Mouse (Mus musculus) limb, embryonic 14.5 days (tissue): Measurements from ENCODE around the gene Sema4g. TPM values are rescaled to one million over a fixed set of nuclear protein-coding genes. Genes with fewer than 3 reads are reported as not detected.

Experiments used
- ATAC-seq: fragments of 200-750 bp; cut with Nextera tagmentation; 2 replicates; pipeline ENCODE4 v1.8.0; 2017; ENCODE audit warnings: low read depth, moderate number of reproducible peaks, moderate TSS enrichment; ENCODE audit not compliant: low FRiP score
- DNase-seq: peaks from one replicate; pipeline ENCODE4 v3.0.0-alpha.2; 2015; ENCODE audit warnings: low spot score
- H3K27ac ChIP-seq: fragments of 300-500 bp; sonication (generic); replicated peaks from 2 replicates; pipeline ENCODE4 v1.5.1; 2014; ENCODE audit warnings: low read depth, mild to moderate bottlenecking, low read length, moderate library complexity, mixed read lengths
- H3K27me3 ChIP-seq: fragments of 300-500 bp; sonication (generic); 2 replicates; pipeline ENCODE4 v1.6.1; 2014; ENCODE audit warnings: low read length, mixed read lengths; ENCODE audit not compliant: control insufficient read depth, insufficient read depth
- H3K36me3 ChIP-seq: fragments of 300-500 bp; sonication (generic); 2 replicates; pipeline ENCODE4 v1.6.1; 2014; ENCODE audit warnings: mild to moderate bottlenecking, low read length, moderate library complexity, mixed read lengths; ENCODE audit not compliant: control insufficient read depth, insufficient read depth
- H3K4me1 ChIP-seq: fragments of 300-500 bp; sonication (generic); 2 replicates; pipeline ENCODE4 v1.6.1; 2014; ENCODE audit warnings: antibody characterized with exemption, low read length, mixed read lengths; ENCODE audit not compliant: control insufficient read depth, insufficient read depth
- H3K4me2 ChIP-seq: fragments of 300-500 bp; sonication (generic); replicated peaks from 2 replicates; pipeline ENCODE4 v1.6.1; 2014; ENCODE audit warnings: low read depth, mild to moderate bottlenecking, low read length, moderate library complexity; ENCODE audit not compliant: severe bottlenecking
- H3K4me3 ChIP-seq: fragments of 300-500 bp; sonication (generic); replicated peaks from 2 replicates; pipeline ENCODE4 v1.5.1; 2014; ENCODE audit warnings: low read length
- H3K9ac ChIP-seq: fragments of 300-500 bp; sonication (generic); 2 replicates; pipeline ENCODE4 v1.6.1; 2014; ENCODE audit warnings: mild to moderate bottlenecking, low read depth, low read length, moderate library complexity; ENCODE audit not compliant: severe bottlenecking
- H3K9me3 ChIP-seq: fragments of 300-500 bp; sonication (generic); 2 replicates; pipeline ENCODE4 v1.6.1; 2016; ENCODE audit warnings: low read length; ENCODE audit not compliant: control insufficient read depth
- POLR2A ChIP-seq: fragments of 200-500 bp; IDR thresholded peaks from 2 replicates; pipeline ENCODE4 v1.8.0; 2012; ENCODE audit warnings: inconsistent platforms, mild to moderate bottlenecking, moderate library complexity, borderline replicate concordance; ENCODE audit not compliant: insufficient read depth, insufficient read length; ENCODE audit errors: extremely low read depth
- WGBS: fragments of 180-500 bp; shearing (Covaris S2); extraction: QIAGEN DNeasy Blood & Tissue Kit; methylation state at CpG from one replicate; pipeline ENCODE4 v1.1.7; 2014; 5-methylcytosine and 5-hydroxymethylcytosine counted together
- polyA plus RNA-seq, 2 experiments: library from polyadenylated mRNA; depleted of rRNA in 1 of 2; stranded (reverse) in 1 of 2; unstranded in 1 of 2; fragments of >200 nt; fragmentation: Nextera tagmentation in 1 of 2; extraction: Ambion mirVana in 1 of 2; gene quantifications; 2 replicates each; pipeline versions ENCODE4 v1.2.1 to v1.2.3; 2012 to 2014

Sema4g gene
- polyA plus RNA-seq, 2 experiments = 5.4 to 61.3 TPM

DNA sequence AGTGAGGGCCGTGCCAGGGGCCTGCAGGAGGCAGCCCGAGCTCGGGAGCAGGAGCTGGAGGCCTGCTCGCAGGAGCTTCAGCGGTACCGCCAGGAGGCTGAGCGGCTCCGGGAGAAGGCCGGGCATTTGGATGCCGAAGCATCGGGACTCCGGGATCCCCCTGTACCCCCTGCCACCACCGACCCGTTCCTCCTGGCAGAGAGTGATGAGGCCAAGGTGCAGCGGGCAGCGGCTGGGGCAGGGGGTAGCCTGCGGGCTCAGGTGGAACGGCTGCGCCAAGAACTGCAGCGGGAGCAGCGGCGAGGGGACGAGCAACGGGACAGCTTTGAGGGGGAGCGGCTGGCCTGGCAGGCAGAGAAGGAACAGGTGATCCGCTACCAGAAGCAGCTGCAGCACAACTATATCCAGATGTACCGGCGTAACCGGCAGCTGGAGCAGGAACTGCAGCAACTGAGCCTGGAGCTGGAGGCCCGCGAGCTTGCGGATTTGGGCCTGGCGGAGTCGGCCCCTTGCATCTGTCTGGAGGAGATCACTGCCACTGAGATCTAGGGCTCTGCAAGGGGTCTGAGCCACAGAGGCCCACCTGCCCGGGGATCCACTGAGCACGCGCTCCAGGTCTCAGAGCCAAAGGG is 37.2 kb downstream of the Sema4g start:
- H3K4me2 ChIP-seq = no peak overlapping the region
- H3K9me3 ChIP-seq = no peaks in the 10 kb centered on the region
- H3K27ac ChIP-seq = no peak overlapping the region
- no peak overlapping the region for H3K9ac ChIP-seq
- H3K4me1 ChIP-seq = peaks cover 5% of the 10 kb centered on the region; the same call in 1 of the 2 replicates
- DNase-seq (no peak), ATAC-seq (no peak)
- H3K36me3 ChIP-seq = peaks cover 76% of the 10 kb centered on the region
- H3K4me3 ChIP-seq = no peak overlapping the region
- TF ChIP-seq POLR2A = no peak
- WGBS = 74% methylated on average over 31 of the region's 37 CpGs
- no peaks in the 10 kb centered on the region for H3K27me3 ChIP-seq

- TF ChIP-seq POLR2A = no peak
- Histone ChIP-seq H3K36me3 (peaks cover 66% of the 10 kb centered on the region), H3K4me2 (no peak overlapping the region), H3K27ac (no peak overlapping the region), H3K4me1 (0 out of 2 replicates have a peak, but pooled peaks cover 4% of the 10 kb centered on the region), H3K9me3 (no peaks in the 10 kb centered on the region), H3K4me3 (no peak overlapping the region), H3K27me3 (no peaks in the 10 kb centered on the region), H3K9ac (no peak overlapping the region)
- WGBS = 73% methylated on average over 6 of the region's 6 CpGs
- ATAC-seq = no peak
- DNase-seq = no peak
These were observed 38.2 kb downstream of the Sema4g start for GRCm38 (mm10) chr19:45026958-45027670.

DNA sequence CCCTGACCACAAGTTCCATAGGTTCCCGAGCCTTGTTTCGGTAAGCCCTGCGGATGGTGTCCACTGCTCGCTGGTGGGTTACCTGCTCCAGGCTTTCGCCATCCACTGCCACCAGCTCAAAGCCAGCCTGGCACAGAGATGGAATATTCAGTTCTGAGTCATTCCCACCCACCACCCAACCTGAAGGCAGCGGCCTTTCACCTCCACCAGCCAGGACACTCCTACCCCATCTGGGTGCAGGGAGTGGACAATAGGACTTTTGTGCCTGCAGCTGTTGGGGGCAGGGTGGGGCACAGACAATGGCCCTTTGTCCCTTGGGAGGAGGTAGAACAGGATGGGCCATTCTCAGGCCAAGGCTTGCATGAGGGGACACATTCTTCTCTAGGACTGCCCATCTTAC is 38.9 kb downstream of the Sema4g start:
- no peak for TF ChIP-seq POLR2A
- Histone ChIP-seq H3K9me3 (no peaks in the 10 kb centered on the region), H3K27me3 (no peaks in the 10 kb centered on the region), H3K36me3 (peaks cover 59% of the 10 kb centered on the region), H3K4me3 (no peak overlapping the region), H3K4me1 (0 out of 2 replicates have a peak, but pooled peaks cover 4% of the 10 kb centered on the region), H3K9ac (no peak overlapping the region), H3K27ac (no peak overlapping the region), H3K4me2 (no peak overlapping the region)
- 91% methylated on average over 6 of the region's 6 CpGs for WGBS
- ATAC-seq (no peak), DNase-seq (no peak)

GRCm38 (mm10) chr19:45028746-45029145 is 39.8 kb downstream of the Sema4g start:
- Histone ChIP-seq H3K27me3 (no peaks in the 10 kb centered on the region), H3K9ac (no peak overlapping the region), H3K27ac (no peak overlapping the region)

DNA sequence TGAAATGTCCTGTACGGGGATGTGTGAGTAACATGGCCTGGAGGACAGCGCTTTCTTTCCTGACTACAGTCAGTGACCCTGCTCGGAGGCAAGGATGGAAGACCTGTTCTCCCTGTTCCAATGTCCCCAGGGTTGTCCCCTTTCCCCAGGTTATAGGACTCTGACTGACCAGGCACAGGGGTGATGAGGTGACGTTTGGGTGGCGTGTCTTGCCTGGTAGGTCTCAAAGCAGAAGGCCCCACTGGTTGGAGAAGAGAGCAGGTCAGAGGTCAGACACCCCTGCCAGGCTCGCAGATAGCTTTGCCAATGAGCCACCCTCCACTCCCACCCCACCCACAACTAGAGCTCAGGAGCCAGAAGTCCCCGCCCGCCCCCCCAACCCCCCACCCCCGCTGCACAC is 40.7 kb downstream of the Sema4g start:
- no peak overlapping the region for H3K9ac ChIP-seq
- DNase-seq = no peak
- no peaks in the 10 kb centered on the region for H3K27me3 ChIP-seq
- TF ChIP-seq POLR2A = no peak
- 61% methylated on average over 9 of the region's 9 CpGs for WGBS
- H3K4me3 ChIP-seq = no peak overlapping the region
- no peak overlapping the region for H3K27ac ChIP-seq
- H3K36me3 ChIP-seq = peaks cover 46% of the 10 kb centered on the region
- ATAC-seq = no peak
- H3K4me1 ChIP-seq = 0 out of 2 replicates have a peak, but pooled peaks cover 4% of the 10 kb centered on the region
- H3K9me3 ChIP-seq = no peaks in the 10 kb centered on the region
- H3K4me2 ChIP-seq = no peak overlapping the region

More at GRCm38 (mm10) chr19:45028746-45029145, 39.8 kb downstream of the Sema4g start:
- DNase-seq (no peak), ATAC-seq (no peak)
- 64% methylated on average over 19 of the region's 19 CpGs for WGBS
- Histone ChIP-seq H3K36me3 (peaks cover 52% of the 10 kb centered on the region), H3K4me2 (no peak overlapping the region), H3K4me1 (0 out of 2 replicates have a peak, but pooled peaks cover 4% of the 10 kb centered on the region), H3K9me3 (no peaks in the 10 kb centered on the region), H3K4me3 (no peak overlapping the region)
- no peak for TF ChIP-seq POLR2A
